Mouse (Mus musculus) brain, adult 2 months (tissue): Measurements from ENCODE around the gene Exoc4.

Experiments
- DNase-seq: peaks from one replicate; pipeline ENCODE4 v3.0.0; 2011; ENCODE audit warnings: low read depth, low spot score

Exoc4 gene

GRCm38 (mm10) chr6:33620701-33621100 lies 371.8 kb downstream of the Exoc4 start:
- no peak for DNase-seq

- DNase-seq: no peak
Measured at GRCm38 (mm10) chr6:33625931-33626330, 377.0 kb downstream of the Exoc4 start.

- no peak for DNase-seq
Measured at GRCm38 (mm10) chr6:33631133-33631532, 382.2 kb downstream of the Exoc4 start.

DNA sequence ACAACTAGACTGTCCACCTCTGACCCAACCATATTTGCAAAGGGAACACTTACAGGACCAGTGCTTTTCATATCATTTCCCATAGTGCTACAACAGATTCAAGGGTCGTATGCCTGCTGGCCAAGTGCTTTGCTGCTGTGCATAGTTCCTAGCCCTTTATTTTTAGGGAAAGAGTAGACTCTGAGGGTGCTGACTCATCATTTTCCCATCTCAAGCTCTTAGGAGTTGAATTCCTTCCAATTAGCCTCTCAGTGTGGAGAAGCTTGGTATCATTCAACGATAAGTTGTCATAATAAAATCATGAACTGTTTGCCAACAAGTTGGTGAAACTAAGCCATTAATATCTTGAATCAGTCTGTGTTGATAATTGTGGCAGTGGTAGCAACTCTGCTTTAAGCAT lies 388.3 kb downstream of the Exoc4 start:
- no peak for DNase-seq

- DNase-seq: peak; percentile 79
Measured at GRCm38 (mm10) chr6:33681778-33682640, 433.1 kb downstream of the Exoc4 start.

- no peak for DNase-seq
Measured at GRCm38 (mm10) chr6:33683533-33683932, 434.6 kb downstream of the Exoc4 start.

DNA sequence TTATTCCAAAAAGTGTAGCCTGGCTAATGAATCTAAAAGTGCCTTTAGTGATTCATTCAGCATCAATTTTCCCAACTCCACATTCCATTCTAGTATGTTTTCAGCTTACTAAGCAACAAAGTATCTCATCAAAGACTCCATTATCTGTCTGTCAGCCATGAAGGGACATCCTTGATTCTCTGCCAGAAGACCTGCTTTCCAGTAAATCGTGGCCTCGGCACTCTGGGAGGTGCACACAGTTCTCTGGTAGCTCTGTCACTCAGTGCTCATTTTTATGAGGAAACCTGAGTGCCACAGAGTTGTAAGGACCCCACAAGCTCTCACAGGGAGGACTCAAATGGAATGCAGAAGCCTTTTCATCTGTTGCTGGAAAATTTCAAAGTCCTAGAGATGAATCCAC lies 436.4 kb downstream of the Exoc4 start:
- peak; percentile 6 for DNase-seq

- peak; percentile 64 for DNase-seq
Measured at GRCm38 (mm10) chr6:33690601-33691000, 441.7 kb downstream of the Exoc4 start.

GRCm38 (mm10) chr6:33696976-33697375 lies 448.1 kb downstream of the Exoc4 start:
- no peak for DNase-seq

GRCm38 (mm10) chr6:33708907-33709306 lies 460.0 kb downstream of the Exoc4 start:
- DNase-seq: no peak

DNA sequence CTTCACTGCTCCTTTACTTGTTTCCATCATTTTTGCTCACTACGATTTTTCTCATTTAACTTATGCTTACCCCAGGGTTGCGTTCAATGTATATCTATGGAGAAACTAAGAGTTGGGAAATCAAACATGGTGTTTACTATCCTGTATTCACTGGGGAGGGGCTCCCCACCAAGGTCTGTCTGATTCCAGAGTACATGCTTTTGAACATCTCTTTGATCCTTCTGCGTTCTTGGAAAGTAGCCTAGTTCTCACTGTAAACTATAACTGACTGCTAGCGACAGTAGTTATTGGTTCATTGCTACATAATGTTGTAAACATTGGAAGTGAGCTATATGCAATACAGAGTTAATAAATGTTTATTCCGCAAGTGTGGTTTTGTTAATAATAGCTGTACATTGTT lies 460.5 kb downstream of the Exoc4 start:
- no peak for DNase-seq

GRCm38 (mm10) chr6:33711742-33712141 lies 462.9 kb downstream of the Exoc4 start:
- DNase-seq: no peak

GRCm38 (mm10) chr6:33712540-33713118 lies 463.7 kb downstream of the Exoc4 start:
- DNase-seq: no peak

DNA sequence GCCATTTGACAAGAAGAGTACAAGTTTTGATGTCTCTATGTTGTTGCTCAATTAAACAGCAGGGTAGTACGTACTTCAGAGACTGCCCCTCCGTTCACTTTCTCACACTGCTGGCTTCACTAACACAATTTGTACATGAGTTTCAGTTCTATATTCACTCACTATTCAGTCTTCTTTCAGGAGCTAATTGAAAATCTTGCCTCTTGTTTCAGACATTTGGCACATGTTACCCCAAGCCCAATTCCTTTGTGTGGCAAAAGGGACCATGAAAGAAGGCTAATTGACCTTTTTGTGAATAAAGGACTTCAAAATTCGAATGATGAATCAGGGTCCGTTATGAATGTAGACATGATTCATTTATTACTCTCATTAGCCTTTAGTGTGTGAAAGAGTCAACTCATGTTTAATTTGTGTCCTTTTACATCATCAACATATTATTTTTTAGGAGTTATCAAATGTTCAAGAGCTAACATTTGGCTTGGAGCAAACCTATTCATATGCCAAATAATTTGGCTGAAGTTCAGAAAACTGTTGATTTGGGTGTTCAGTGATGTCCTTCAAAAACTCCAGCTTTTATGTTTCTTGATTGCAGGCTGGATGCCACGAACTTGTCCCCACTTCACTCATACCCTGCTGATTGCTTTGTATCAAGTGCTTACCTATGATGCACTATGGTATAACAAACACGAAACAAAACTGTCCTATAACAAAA lies 467.5 kb downstream of the Exoc4 start:
- peak; percentile 44 for DNase-seq

GRCm38 (mm10) chr6:33721166-33721565 lies 472.3 kb downstream of the Exoc4 start:
- no peak for DNase-seq

DNA sequence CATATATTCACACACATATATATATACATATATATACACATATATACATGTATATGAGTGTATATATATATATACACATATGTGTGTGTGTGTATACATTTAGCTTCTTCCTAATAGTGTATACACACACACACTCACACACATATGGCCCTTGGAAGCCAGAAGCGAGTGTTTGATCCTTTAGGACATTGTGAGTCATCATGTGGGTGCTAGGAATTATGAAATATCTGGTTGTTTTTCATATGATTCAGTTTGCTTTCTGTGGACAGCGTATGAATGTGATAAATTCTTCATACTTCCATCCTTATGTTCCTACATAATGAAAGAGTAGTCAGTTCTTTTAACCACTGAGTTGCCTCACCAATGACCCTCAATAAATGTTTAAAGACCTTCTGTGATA lies 473.9 kb downstream of the Exoc4 start:
- no peak for DNase-seq

DNA sequence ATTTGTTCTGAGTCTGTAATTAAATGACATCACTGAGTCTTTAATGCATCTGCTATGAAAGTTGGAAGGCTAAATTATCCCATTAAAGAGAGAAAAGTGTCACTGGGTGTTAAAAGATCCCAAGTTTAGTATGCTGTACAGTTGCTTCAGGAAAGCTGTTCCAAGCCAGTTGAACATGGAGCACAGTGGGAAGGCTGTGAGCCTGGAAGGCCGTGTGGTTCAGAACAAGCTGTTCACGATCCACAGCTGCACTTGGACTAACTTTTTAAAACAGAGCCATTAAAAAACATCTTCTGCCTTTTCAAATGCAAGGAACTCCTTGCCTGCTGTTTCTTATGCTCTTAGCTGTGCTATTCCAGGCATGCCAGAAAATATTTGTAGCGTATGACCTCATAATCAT lies 475.7 kb downstream of the Exoc4 start:
- peak; percentile 60 for DNase-seq

DNA sequence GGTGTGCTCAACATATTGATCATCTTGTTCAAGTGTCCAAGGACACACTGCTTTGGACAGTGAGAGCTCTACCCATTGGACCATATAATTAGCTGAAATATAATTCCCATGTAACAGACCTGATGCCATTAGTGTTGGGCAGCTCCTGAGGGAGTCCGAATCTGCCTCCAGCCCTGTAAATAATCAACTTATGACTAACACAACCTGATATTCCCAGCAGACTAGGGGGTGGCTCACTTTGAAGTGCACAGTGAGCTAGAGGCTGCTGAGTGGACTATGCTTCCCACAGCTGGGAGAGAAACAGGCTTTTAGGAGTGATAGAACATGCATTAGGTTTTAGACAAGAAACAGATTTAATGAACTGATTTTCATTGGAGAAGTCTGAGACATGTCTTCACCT lies 478.4 kb downstream of the Exoc4 start:
- no peak for DNase-seq

- no peak for DNase-seq
Measured at GRCm38 (mm10) chr6:33732214-33732613, 483.3 kb downstream of the Exoc4 start.

- DNase-seq: no peak
Measured at GRCm38 (mm10) chr6:33733602-33734001, 484.7 kb downstream of the Exoc4 start.

DNA sequence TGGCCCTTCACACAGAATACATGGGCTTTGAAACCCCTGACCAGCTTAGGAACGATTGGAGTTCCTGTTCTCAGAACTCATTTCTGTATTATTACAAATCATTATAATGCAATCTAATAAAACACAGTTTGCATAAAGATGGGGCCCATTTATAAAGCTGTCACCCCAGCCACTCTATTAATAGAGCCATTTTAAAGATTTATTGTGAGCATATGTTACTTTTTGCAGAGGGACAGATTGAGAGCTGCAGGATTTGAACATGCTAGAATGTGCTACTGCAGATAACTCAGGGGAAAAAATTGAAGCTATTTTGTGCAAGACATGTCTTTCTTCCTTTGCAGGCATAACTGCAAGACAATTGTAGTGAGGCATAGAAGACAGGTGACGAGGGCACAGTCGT lies 485.1 kb downstream of the Exoc4 start:
- DNase-seq: peak; percentile 32

DNA sequence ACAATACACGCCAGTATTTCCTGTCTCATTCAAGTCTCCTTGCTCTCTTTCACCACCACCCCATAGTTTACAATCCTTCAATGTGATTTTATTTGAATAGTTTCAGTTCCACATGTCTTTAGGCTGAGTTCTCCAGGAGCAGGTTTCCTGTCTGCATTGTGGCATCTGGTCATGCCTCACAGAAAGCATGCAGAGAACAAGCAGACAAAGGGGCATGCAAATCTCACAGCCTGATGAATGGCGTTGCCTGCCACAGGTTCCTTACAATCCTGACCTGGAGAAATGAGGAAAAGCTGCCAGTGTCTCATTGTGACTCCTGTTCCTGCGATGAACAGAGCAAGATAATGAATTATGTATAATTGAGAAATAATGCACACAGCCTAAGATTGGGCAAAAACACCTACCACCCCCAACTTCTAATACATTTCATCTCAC lies 490.0 kb downstream of the Exoc4 start:
- no peak for DNase-seq

DNA sequence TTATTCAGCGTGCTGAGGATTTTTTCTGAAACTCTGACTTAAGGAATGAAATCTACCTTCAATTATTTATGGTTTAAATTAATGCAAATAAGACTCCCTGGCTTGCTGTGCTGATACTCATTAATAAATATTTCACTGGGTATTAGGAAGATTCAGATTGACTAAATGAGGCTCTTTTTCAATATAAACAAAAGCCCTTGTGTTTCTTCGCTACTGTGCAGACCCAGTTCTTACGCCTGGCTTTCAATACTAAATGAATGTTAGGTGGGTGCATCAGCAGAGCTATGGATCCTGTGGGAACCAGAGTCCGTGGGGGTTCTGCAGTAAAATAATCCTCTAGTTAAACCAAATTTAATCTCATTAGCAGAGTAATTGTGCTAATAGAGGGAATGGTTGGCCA lies 490.4 kb downstream of the Exoc4 start:
- no peak for DNase-seq
